Mouse (Mus musculus) gastrocnemius, adult 2 months (tissue): ENCODE measurements around the gene Colgalt1. TPM values are rescaled to one million over a fixed set of nuclear protein-coding genes. Genes with fewer than 3 reads are reported as not detected.

Experiments used
- DNase-seq: peaks from one replicate; pipeline ENCODE4 v3.0.0; 2022
- H3K27ac ChIP-seq: fragments of 200-600 bp; 2 replicates; pipeline ENCODE4 v1.8.1; 2022; ENCODE audit warnings: mild to moderate bottlenecking
- H3K4me3 ChIP-seq: fragments of 200-600 bp; 2 replicates; pipeline ENCODE4 v1.8.1; 2022; ENCODE audit warnings: mild to moderate bottlenecking, moderate library complexity
- CTCF ChIP-seq: fragments of 200-600 bp; IDR thresholded peaks from 2 replicates; pipeline ENCODE4 v1.8.1; 2022; ENCODE audit warnings: antibody characterized with exemption, mild to moderate bottlenecking, moderate library complexity
- intact Hi-C: fragments of 180-260 bp; cut with DNase I; formaldehyde crosslinking; loops from one replicate; pipeline ENCODE4 v1.15.1; 2025
- long read RNA-seq, 2 experiments: library from polyadenylated mRNA; stranded (forward); transcript quantifications; one replicate each; pipeline ENCODE4 v2.0.0; 2021
- total RNA-seq, 2 experiments: library from RNA; stranded (reverse); gene quantifications; 2 replicates each; pipeline ENCODE4 v1.2.3; 2021

Colgalt1 gene
- 10 to 100 TPM; 39.6 to 44.3 TPM for total RNA-seq
- long read RNA-seq, experiment 1, transcript Colgalt1-201 (12 exons, 3,207 nt), result major isoform, 96 of 108 reads
- long read RNA-seq, experiment 1, partial matches to known transcripts, result 5 of 108 reads
- long read RNA-seq, experiment 1, other reads (novel, unspliced or antisense), result 7 of 108 reads
- long read RNA-seq, experiment 2, transcript Colgalt1-201 (12 exons, 3,207 nt), result major isoform, 87 of 105 reads
- long read RNA-seq, experiment 2, partial matches to known transcripts, result 8 of 105 reads
- long read RNA-seq, experiment 2, other reads (novel, unspliced or antisense), result 10 of 105 reads

GRCm38 (mm10) chr8:71610822-71611651 lies at the start of gene Colgalt1:
Colgalt1 (plus strand) TSS chr8:71610998.
- intact Hi-C loops, result no loop called here
- peak; percentile 42 for TF ChIP-seq CTCF
- peak within 1 kb of the TSS; percentile 98 for H3K27ac ChIP-seq
- H3K4me3 ChIP-seq, result peak within 1 kb of the TSS; percentile 82
- DNase-seq, result peak; percentile 97

- intact Hi-C loops, result loop anchor here (1.0 kb wide), 1 partner anchor 35 kb away; no protein-coding TSS in a partner anchor
- Histone ChIP-seq H3K4me3 (no peak overlapping the region), H3K27ac (no peak overlapping the region)
- TF ChIP-seq CTCF, result peak; percentile 90
- peak; percentile 66 for DNase-seq
Measured at GRCm38 (mm10) chr8:71561401-71561800, 49.4 kb upstream of the Colgalt1 start.

GRCm38 (mm10) chr8:71562751-71563150 lies 48.0 kb upstream of the Colgalt1 start:
- intact Hi-C loops, result loop anchor here (1.0 kb wide), 2 partner anchors 71 to 98 kb away; no protein-coding TSS in a partner anchor
- Histone ChIP-seq H3K4me3 (peak overlapping the region; percentile 45), H3K27ac (peak overlapping the region; percentile 25)
- TF ChIP-seq CTCF, result peak; percentile 97; the same call in 1 of the 2 replicates
- peak; percentile 91 for DNase-seq

GRCm38 (mm10) chr8:71563992-71564391 lies 46.8 kb upstream of the Colgalt1 start:
- DNase-seq, result no peak
- intact Hi-C loops, result loop anchor here (1.0 kb wide), 1 partner anchor 69 kb away; no protein-coding TSS in a partner anchor
- Histone ChIP-seq H3K4me3 (no peak overlapping the region), H3K27ac (no peak overlapping the region)
- peak; percentile 46 for TF ChIP-seq CTCF

GRCm38 (mm10) chr8:71566501-71566900 lies 44.3 kb upstream of the Colgalt1 start, which contains the start of gene Nxnl1:
Nxnl1 (minus strand) TSS chr8:71566601.
- peak within 1 kb of the TSS; percentile 90 for H3K27ac ChIP-seq

GRCm38 (mm10) chr8:71567587-71567986 lies 43.2 kb upstream of the Colgalt1 start:
- Histone ChIP-seq H3K27ac (peak overlapping the region; percentile 90), H3K4me3 (no peak overlapping the region)
- no peak for TF ChIP-seq CTCF
- DNase-seq, result no peak
- intact Hi-C loops, result no loop called here

More at GRCm38 (mm10) chr8:71566501-71566900, 44.3 kb upstream of the Colgalt1 start, which contains the start of gene Nxnl1:
- DNase-seq, result no peak
- TF ChIP-seq CTCF, result no peak
- no peak within 1 kb of the TSS for H3K4me3 ChIP-seq
- intact Hi-C loops, result no loop called here

- Histone ChIP-seq H3K27ac (peak within 1 kb of the TSS; percentile 90), H3K4me3 (peak within 1 kb of the TSS; percentile 75)
- TF ChIP-seq CTCF, result no peak
- intact Hi-C loops, result no loop called here
- DNase-seq, result peak; percentile 90
Measured at GRCm38 (mm10) chr8:71568387-71568937, 42.3 kb upstream of the Colgalt1 start, which contains the start of gene Slc27a1. Slc27a1 (plus strand) TSS chr8:71568882.

GRCm38 (mm10) chr8:71568941-71569340 lies 41.9 kb upstream of the Colgalt1 start:
- no peak for TF ChIP-seq CTCF
- DNase-seq, result no peak

GRCm38 (mm10) chr8:71569366-71570290 lies 41.2 kb upstream of the Colgalt1 start:
- H3K27ac ChIP-seq, result peak overlapping the region; percentile 90
- no peak for TF ChIP-seq CTCF
- peak; percentile 88 for DNase-seq
- peak overlapping the region; percentile 75 for H3K4me3 ChIP-seq
- intact Hi-C loops, result no loop called here

More at GRCm38 (mm10) chr8:71568941-71569340, 41.9 kb upstream of the Colgalt1 start:
- intact Hi-C loops, result no loop called here
- H3K4me3 ChIP-seq, result peak overlapping the region; percentile 75
- H3K27ac ChIP-seq, result peak overlapping the region; percentile 90

GRCm38 (mm10) chr8:71570291-71570954 lies 40.4 kb upstream of the Colgalt1 start:
- intact Hi-C loops, result no loop called here
- H3K27ac ChIP-seq, result peak overlapping the region; percentile 90
- peak overlapping the region; percentile 75 for H3K4me3 ChIP-seq
- DNase-seq, result peak; percentile 92
- no peak for TF ChIP-seq CTCF

- Histone ChIP-seq H3K4me3 (no peak overlapping the region; the same call in 1 of the 2 replicates), H3K27ac (peak overlapping the region; percentile 55)
- intact Hi-C loops, result no loop called here
- no peak; the same call in 1 of the 2 replicates for TF ChIP-seq CTCF
- no peak for DNase-seq
Measured at GRCm38 (mm10) chr8:71572077-71572476, 38.7 kb upstream of the Colgalt1 start.
